Mouse (Mus musculus): ENCODE data around the gene Kcnh6.

Gene Kcnh6

GRCm38 (mm10) chr11:106020051-106020763 lies 12.3 kb downstream of the Kcnh6 start:
- no peak for DNase-seq

- DNase-seq: no peak
These were observed 17.9 kb downstream of the Kcnh6 start for GRCm38 (mm10) chr11:106025774-106026173.

GRCm38 (mm10) chr11:106026465-106027151 lies 18.7 kb downstream of the Kcnh6 start:
- DNase-seq: peak; percentile 54

- no peak for DNase-seq
These were observed 19.7 kb downstream of the Kcnh6 start for GRCm38 (mm10) chr11:106027607-106028006.

GRCm38 (mm10) chr11:106032074-106032473 lies 24.1 kb downstream of the Kcnh6 start:
- DNase-seq: peak; percentile 46

GRCm38 (mm10) chr11:106033491-106033919 lies 25.6 kb downstream of the Kcnh6 start:
- DNase-seq: peak; percentile 52

GRCm38 (mm10) chr11:106034986-106035385 lies 27.1 kb downstream of the Kcnh6 start:
- DNase-seq: no peak

GRCm38 (mm10) chr11:106036548-106037417 lies 28.9 kb downstream of the Kcnh6 start, which contains the start of gene Dcaf7:
Gene Dcaf7, plus strand, starts transcription at chr11:106036872.
- DNase-seq: peak; percentile 98

- DNase-seq: peak; percentile 83
These were observed 29.5 kb downstream of the Kcnh6 start for GRCm38 (mm10) chr11:106037418-106037751.

GRCm38 (mm10) chr11:106044349-106044748 lies 36.4 kb downstream of the Kcnh6 start:
- no peak for DNase-seq

GRCm38 (mm10) chr11:106045256-106045655 lies 37.3 kb downstream of the Kcnh6 start:
- DNase-seq: no peak

GRCm38 (mm10) chr11:106045780-106046179 lies 37.9 kb downstream of the Kcnh6 start:
- DNase-seq: no peak

GRCm38 (mm10) chr11:106046584-106046983 lies 38.7 kb downstream of the Kcnh6 start:
- DNase-seq: no peak

GRCm38 (mm10) chr11:106053921-106054320 lies 46.0 kb downstream of the Kcnh6 start:
- DNase-seq: no peak

GRCm38 (mm10) chr11:106054600-106054999 lies 46.7 kb downstream of the Kcnh6 start:
- no peak for DNase-seq

GRCm38 (mm10) chr11:106055341-106055740 lies 47.4 kb downstream of the Kcnh6 start:
- no peak for DNase-seq

GRCm38 (mm10) chr11:106056819-106057491 lies 49.0 kb downstream of the Kcnh6 start:
- DNase-seq: no peak

- no peak for DNase-seq
These were observed 50.1 kb downstream of the Kcnh6 start for GRCm38 (mm10) chr11:106058020-106058419.

- no peak for DNase-seq
These were observed 52.6 kb downstream of the Kcnh6 start for GRCm38 (mm10) chr11:106060549-106060948.

GRCm38 (mm10) chr11:106061311-106061710 lies 53.4 kb downstream of the Kcnh6 start:
- no peak for DNase-seq

GRCm38 (mm10) chr11:106063756-106064155 lies 55.8 kb downstream of the Kcnh6 start:
- no peak for DNase-seq

- no peak for DNase-seq
These were observed 57.4 kb downstream of the Kcnh6 start for GRCm38 (mm10) chr11:106065073-106065922.

Measured in cerebellum, adult 9-11 months (tissue).